Mouse (Mus musculus) kidney, adult 2 months (tissue): ENCODE data around the gene Dnah8.

Experiments used
- CTCF ChIP-seq: fragments of 200-500 bp; conservative IDR thresholded peaks from 2 replicates; pipeline ENCODE4 v1.5.1; 2011; ENCODE audit warnings: low read depth, mild to moderate bottlenecking, control low read depth, low read length, moderate library complexity, mixed read lengths; ENCODE audit not compliant: insufficient read depth, insufficient read length
- POLR2A ChIP-seq: fragments of 200-500 bp; IDR thresholded peaks from one replicate; pipeline ENCODE4 v1.6.1; 2011; ENCODE audit warnings: low read depth, low read length, control low read depth

GRCm38 (mm10) chr17:30611221-30612074 is 12.7 kb upstream of the Dnah8 start:
- TF ChIP-seq CTCF (no peak), POLR2A (no peak)
